Mouse (Mus musculus): ENCODE measurements around the gene Rabl3. TPM values are rescaled to one million over a fixed set of nuclear protein-coding genes. Genes with fewer than 3 reads are reported as not detected.

Gene Rabl3
- polyA plus RNA-seq, 1 experiment = 8.6 TPM

DNA sequence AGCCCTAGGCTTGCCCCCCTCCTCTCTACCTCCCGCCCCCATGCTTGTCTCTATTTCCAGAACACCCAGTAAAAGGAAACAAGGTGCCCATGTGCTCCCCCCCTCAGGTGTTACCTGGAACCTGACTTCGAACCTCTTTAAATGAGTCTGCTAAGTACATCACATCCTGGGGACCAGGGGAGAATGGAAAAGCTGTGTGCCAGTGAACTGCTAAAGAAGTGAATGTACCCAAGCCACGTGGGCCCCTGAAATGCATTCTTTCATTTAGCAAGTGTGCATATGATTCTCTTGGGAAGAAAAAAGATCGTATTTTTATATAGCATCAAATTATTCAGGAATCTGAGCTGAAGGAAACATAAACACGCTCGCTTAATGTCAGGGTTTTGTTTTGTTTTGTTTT is 44.1 kb downstream of the Rabl3 start:
- TF ChIP-seq POLR2A (IDR thresholded peaks at IDR 0.05; ENCODE audit: borderline replicate concordance, insufficient read depth, low read length) = no peak
- TF ChIP-seq CTCF (IDR thresholded peaks at IDR 0.05; ENCODE audit: borderline replicate concordance, insufficient read depth, low read depth, low read length) = no peak
- Histone ChIP-seq H3K27me3 (ENCODE audit: control insufficient read depth, insufficient read depth, low read length) (no peaks in the 10 kb centered on the region), H3K4me1 (ENCODE audit: control insufficient read depth, insufficient read depth, low read length) (peaks cover 16% of the 10 kb centered on the region), H3K27ac (ENCODE audit: insufficient read depth, low read length) (peak overlapping the region; percentile 87; the same call in 1 of the 2 replicates), H3K4me3 (replicated peaks; ENCODE audit: insufficient read depth, low read depth, low read length) (no peak overlapping the region)
- no peak for DNase-seq
- 55% methylated on average over 6 of the region's 6 CpGs for WGBS

DNA sequence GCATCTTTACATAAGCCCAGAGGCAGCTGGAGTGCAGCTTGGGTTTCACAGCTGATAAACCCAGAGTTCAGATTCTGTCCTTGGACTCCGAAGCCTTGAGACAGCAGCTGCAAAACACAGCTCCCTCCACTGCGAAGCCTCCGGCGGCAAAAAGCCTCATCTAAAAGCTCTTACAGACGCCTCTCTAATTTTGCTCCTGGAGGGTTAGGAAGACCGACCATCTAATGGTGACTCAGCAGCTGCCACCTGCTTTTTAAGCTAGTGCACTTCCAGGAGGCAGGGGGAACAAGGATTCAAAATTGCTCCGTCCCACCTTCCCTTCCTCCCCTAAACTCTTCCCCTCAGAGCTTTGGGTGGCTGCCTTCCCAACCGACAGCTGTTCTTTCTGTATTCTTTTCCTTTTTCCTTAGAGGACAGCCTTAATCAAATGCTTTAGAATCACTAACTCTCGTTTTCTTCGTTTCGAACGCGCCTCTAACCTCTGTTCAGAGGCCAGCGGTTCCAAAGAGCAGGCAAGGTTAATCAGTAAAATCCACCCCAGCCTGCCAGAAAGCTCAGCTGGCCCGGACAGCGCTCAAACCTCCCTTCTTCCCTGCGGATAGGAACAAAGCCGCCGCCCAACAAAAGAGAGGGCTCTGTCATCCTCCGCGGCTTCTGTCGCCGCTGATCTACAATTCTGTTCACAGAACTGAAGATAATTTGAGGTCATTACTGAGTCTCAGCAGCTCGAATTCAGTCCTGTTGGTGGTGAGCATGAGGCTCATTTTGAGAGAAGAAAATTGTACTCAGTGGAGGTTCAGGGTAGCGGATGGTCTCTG is 44.7 kb downstream of the Rabl3 start:
- H3K4me3 ChIP-seq (replicated peaks; ENCODE audit: insufficient read depth, low read depth, low read length) = peak overlapping the region; percentile 25
- no peak for TF ChIP-seq POLR2A (IDR thresholded peaks at IDR 0.05; ENCODE audit: borderline replicate concordance, insufficient read depth, low read length)

DNA sequence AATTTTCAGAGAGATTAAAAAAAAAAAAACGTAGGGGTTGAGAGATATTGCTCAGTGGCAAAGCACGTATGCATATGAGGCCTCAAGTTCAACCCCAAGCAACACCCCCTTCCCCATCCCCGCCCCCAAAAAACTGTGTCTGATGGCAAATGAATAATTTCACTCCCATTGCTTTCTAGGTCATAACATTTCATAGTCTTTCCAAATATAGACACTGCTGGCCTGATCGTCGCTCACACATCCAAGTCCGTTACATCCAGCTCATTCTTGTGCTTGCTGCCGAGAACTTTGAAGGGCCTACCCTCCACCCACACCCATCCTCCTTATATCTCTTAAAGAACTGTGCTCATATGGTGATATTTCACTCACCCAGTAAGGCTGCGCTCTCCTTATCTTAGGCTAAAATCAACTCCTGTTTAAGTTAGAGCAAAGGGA is 45.5 kb downstream of the Rabl3 start:
- TF ChIP-seq POLR2A (IDR thresholded peaks at IDR 0.05; ENCODE audit: borderline replicate concordance, insufficient read depth, low read length) (no peak), CTCF (IDR thresholded peaks at IDR 0.05; ENCODE audit: borderline replicate concordance, insufficient read depth, low read depth, low read length) (no peak)
- H3K4me1 ChIP-seq (ENCODE audit: control insufficient read depth, insufficient read depth, low read length) = peaks cover 23% of the 10 kb centered on the region
- 43% methylated on average over 8 of the region's 8 CpGs for WGBS
- H3K27me3 ChIP-seq (ENCODE audit: control insufficient read depth, insufficient read depth, low read length) = no peaks in the 10 kb centered on the region
- H3K4me3 ChIP-seq (replicated peaks; ENCODE audit: insufficient read depth, low read depth, low read length) = no peak overlapping the region
- peak overlapping the region; percentile 30; the same call in 1 of the 2 replicates for H3K27ac ChIP-seq (ENCODE audit: insufficient read depth, low read length)
- peak in 1 of 2 experiments; percentile 29 for DNase-seq

More for the DNA sequence above, 44.7 kb downstream of the Rabl3 start:
- DNase-seq = peak; percentile 56 to 68
- WGBS = 11% methylated on average over 25 of the region's 25 CpGs
- H3K27ac ChIP-seq (ENCODE audit: insufficient read depth, low read length) = peak overlapping the region; percentile 87
- peaks cover 16% of the 10 kb centered on the region for H3K4me1 ChIP-seq (ENCODE audit: control insufficient read depth, insufficient read depth, low read length)
- H3K27me3 ChIP-seq (ENCODE audit: control insufficient read depth, insufficient read depth, low read length) = no peaks in the 10 kb centered on the region

DNA sequence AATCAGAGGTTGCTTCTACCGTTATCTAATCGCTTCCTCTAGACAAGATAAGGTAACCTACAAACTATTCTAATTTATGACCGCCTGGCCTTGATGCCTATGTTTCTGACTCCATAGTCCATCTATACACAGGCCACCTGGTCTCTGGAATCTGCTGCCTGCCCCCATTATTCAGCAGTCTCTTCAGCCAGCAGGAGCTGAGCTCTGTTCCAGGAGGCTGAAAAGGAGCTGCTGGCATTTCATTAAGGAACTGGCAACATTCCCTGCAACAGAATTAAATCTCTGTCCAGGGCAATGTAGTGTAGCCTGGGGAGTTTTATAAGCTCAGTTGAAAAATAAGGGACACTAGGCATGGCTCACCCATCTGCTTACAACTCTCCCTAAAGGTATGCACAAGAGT is 51.2 kb downstream of the Rabl3 start:
- peak; percentile 82 to 96 for DNase-seq
- no peaks in the 10 kb centered on the region for H3K27me3 ChIP-seq (ENCODE audit: control insufficient read depth, insufficient read depth, low read length)
- TF ChIP-seq POLR2A (IDR thresholded peaks at IDR 0.05; ENCODE audit: borderline replicate concordance, insufficient read depth, low read length) (no peak), CTCF (IDR thresholded peaks at IDR 0.05; ENCODE audit: borderline replicate concordance, insufficient read depth, low read depth, low read length) (no peak)
- H3K4me1 ChIP-seq (ENCODE audit: control insufficient read depth, insufficient read depth, low read length) = peaks cover 21% of the 10 kb centered on the region
- 14% methylated on average over 3 of the region's 3 CpGs for WGBS
- H3K4me3 ChIP-seq (replicated peaks; ENCODE audit: insufficient read depth, low read depth, low read length) = no peak overlapping the region
- H3K27ac ChIP-seq (ENCODE audit: insufficient read depth, low read length) = peak overlapping the region; percentile 95

DNA sequence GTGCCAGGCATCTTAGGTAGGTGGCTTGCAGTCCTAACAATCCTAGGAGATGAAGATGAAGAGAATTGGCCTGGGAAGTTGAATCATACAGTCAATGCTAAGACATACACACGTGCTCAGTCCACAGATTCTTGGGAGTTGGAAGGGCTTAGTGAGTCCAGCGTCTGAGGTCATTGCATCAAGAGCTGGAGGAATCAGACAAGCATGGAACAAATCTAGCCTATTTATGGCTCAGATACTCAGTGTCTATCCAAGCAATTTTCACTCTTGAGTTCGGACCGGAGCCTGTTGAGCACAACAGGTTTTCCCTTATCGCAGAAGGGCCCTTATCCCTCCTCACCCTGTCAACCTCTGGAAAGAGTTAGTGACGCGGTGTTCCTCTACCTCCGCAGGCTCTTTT is 51.9 kb downstream of the Rabl3 start:
- H3K4me1 ChIP-seq (ENCODE audit: control insufficient read depth, insufficient read depth, low read length) = peaks cover 21% of the 10 kb centered on the region
- peak overlapping the region; percentile 87 for H3K27ac ChIP-seq (ENCODE audit: insufficient read depth, low read length)
- H3K27me3 ChIP-seq (ENCODE audit: control insufficient read depth, insufficient read depth, low read length) = no peaks in the 10 kb centered on the region
- TF ChIP-seq CTCF (IDR thresholded peaks at IDR 0.05; ENCODE audit: borderline replicate concordance, insufficient read depth, low read depth, low read length) (no peak), POLR2A (IDR thresholded peaks at IDR 0.05; ENCODE audit: borderline replicate concordance, insufficient read depth, low read length) (no peak)
- no peak overlapping the region for H3K4me3 ChIP-seq (replicated peaks; ENCODE audit: insufficient read depth, low read depth, low read length)
- DNase-seq = no peak
- 50% methylated on average over 8 of the region's 8 CpGs for WGBS

DNA sequence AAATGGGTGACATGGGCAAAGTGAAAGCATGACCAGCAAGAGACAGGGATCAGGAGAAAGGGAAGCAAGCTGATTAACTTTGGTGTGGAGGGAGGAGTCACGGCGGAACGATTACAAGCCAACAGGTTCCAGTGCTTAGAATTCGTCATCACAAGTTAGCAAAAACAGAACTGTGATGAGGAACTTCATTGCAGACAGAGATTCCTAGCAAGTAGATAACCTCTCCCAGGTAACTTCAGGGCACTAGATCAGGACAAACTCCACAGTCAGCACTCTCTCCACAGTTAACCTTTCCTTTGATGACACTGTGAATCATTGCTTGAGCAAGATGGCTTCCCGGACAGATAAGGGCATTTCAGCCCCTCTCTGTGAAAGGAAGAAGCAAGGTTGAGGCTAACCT is 57.7 kb downstream of the Rabl3 start:
- Histone ChIP-seq H3K4me3 (replicated peaks; ENCODE audit: insufficient read depth, low read depth, low read length) (no peak overlapping the region), H3K4me1 (ENCODE audit: control insufficient read depth, insufficient read depth, low read length) (no peaks in the 10 kb centered on the region; the same call in 1 of the 2 replicates), H3K27me3 (ENCODE audit: control insufficient read depth, insufficient read depth, low read length) (no peaks in the 10 kb centered on the region), H3K27ac (ENCODE audit: insufficient read depth, low read length) (no peak overlapping the region)
- 90% methylated on average over 5 of the region's 5 CpGs for WGBS
- DNase-seq = no peak
- TF ChIP-seq POLR2A (IDR thresholded peaks at IDR 0.05; ENCODE audit: borderline replicate concordance, insufficient read depth, low read length) = no peak
- no peak for TF ChIP-seq CTCF (IDR thresholded peaks at IDR 0.05; ENCODE audit: borderline replicate concordance, insufficient read depth, low read depth, low read length)

DNA sequence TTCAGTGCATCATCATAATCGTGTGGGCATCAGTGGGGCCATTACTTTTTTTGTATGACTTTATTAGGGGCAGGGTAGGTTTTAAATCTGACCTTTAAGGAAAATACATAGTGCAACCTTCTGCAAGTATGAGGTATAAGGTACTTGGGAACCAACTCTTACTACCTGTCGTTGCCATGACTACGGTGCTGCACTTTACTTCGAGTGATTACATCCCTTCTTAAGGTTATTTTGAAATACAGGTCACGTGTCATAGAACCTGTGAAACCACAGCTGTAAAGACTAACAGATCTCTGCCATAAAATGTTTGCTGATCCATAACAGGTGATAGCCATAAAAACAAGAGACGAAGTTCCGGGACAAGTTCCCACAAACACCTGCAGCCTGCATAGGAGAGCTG is 58.8 kb downstream of the Rabl3 start:
- Histone ChIP-seq H3K27ac (ENCODE audit: insufficient read depth, low read length) (no peak overlapping the region), H3K27me3 (ENCODE audit: control insufficient read depth, insufficient read depth, low read length) (no peaks in the 10 kb centered on the region), H3K4me1 (ENCODE audit: control insufficient read depth, insufficient read depth, low read length) (no peaks in the 10 kb centered on the region), H3K4me3 (replicated peaks; ENCODE audit: insufficient read depth, low read depth, low read length) (no peak overlapping the region)
- DNase-seq = no peak
- WGBS = 93% methylated on average over 7 of the region's 7 CpGs
- no peak for TF ChIP-seq CTCF (IDR thresholded peaks at IDR 0.05; ENCODE audit: borderline replicate concordance, insufficient read depth, low read depth, low read length)
- TF ChIP-seq POLR2A (IDR thresholded peaks at IDR 0.05; ENCODE audit: borderline replicate concordance, insufficient read depth, low read length) = no peak

DNA sequence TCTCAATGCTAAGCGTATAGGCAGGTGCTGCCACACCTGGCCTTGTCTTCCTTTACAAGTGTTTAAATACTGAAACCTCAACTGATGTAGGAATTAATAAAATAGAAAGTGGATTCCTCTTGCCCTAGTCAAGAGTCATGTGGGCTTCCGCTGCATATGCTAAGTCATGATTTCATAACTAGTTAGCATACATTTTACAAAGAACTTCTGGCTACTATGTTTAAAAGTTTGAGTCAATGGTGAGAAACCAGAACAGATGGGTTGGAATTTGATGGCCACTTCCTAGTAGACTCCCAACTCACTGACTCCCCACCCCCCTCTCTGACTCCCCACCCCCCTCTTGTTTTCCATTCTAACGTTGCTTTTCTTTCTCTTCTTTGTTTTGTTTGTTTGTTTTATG is 59.6 kb downstream of the Rabl3 start:
- DNase-seq = no peak
- Histone ChIP-seq H3K4me1 (ENCODE audit: control insufficient read depth, insufficient read depth, low read length) (no peaks in the 10 kb centered on the region), H3K4me3 (replicated peaks; ENCODE audit: insufficient read depth, low read depth, low read length) (no peak overlapping the region), H3K27me3 (ENCODE audit: control insufficient read depth, insufficient read depth, low read length) (no peaks in the 10 kb centered on the region), H3K27ac (ENCODE audit: insufficient read depth, low read length) (no peak overlapping the region)
- TF ChIP-seq CTCF (IDR thresholded peaks at IDR 0.05; ENCODE audit: borderline replicate concordance, insufficient read depth, low read depth, low read length) (no peak), POLR2A (IDR thresholded peaks at IDR 0.05; ENCODE audit: borderline replicate concordance, insufficient read depth, low read length) (no peak)
- WGBS = 80% methylated on average over 3 of the region's 3 CpGs
